Mouse (Mus musculus) olfactory bulb, adult 2 months (tissue): Measurements from ENCODE around the gene Kmt5a.

Source experiments
- CTCF ChIP-seq: fragments of 200-500 bp; IDR thresholded peaks from 2 replicates; pipeline ENCODE4 v1.5.1; 2012; ENCODE audit warnings: low read depth, mild to moderate bottlenecking, low read length, moderate library complexity; ENCODE audit not compliant: insufficient read depth
- POLR2A ChIP-seq: fragments of 200-500 bp; IDR thresholded peaks from 2 replicates; pipeline ENCODE4 v1.6.1; 2012; ENCODE audit warnings: mild to moderate bottlenecking, low read depth, low read length, moderate library complexity; ENCODE audit not compliant: insufficient read depth

DNA sequence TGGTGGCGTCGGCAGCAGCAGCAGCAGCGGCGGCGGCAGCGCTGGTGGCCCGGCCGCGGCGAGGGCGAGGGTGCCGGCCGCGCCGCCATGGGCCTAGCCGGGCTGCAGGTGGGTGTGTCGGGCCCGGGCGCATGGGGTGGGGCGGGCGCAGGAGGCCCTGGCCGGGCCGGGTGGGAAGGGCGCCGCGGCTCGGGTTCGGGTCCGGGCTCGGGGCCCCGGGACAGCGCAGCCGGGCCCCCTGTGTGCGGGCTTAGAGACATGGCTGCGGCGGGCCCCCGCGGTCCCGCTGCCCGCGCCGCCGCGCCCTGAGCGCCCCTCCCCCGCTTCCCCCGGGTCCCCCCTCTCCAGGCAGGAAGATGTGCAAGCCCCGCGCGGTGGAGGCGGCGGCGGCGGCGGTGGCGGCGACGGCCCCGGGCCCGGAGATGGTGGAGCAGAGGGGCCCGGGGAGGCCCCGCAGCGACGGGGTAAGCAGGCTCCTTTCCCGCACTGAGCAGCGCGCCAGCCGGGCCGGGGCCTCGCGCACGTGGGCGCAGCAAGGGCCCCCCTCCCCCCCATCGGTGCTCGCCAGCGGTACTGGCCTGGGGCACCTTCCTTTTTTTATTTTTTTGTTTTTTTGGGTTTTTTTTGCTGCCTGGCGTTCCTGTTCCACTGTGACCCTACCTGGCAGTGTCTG lies 6.0 kb downstream of the Kmt5a start:
- no peak for TF ChIP-seq POLR2A
- no peak for TF ChIP-seq CTCF
